Mouse (Mus musculus) MEL (cell line): ENCODE measurements around the gene Ubac2.

Experiments used
- CTCF ChIP-seq, 3 experiments: IDR thresholded peaks in 2 of 3; conservative IDR thresholded peaks in 1 of 3; 2 replicates each; pipeline ENCODE4 v1.5.1; 2011 to 2012; ENCODE audit warnings: low read length in 3 of 3, low read depth in 2 of 3, mild to moderate bottlenecking in 2 of 3, improper control_type of control experiment in 1 of 3, inconsistent platforms in 1 of 3, mixed read lengths in 1 of 3, moderate library complexity in 1 of 3; ENCODE audit not compliant: control insufficient read depth in 1 of 3, insufficient read depth in 1 of 3, poor library complexity in 1 of 3, severe bottlenecking in 1 of 3
- NELFE ChIP-seq: IDR thresholded peaks from 2 replicates; pipeline ENCODE4 v1.6.1; 2011; ENCODE audit warnings: low read depth, low read length, improper control_type of control experiment
- SIN3A ChIP-seq: IDR thresholded peaks from 2 replicates; pipeline ENCODE4 v1.6.1; 2012; ENCODE audit warnings: low read length, improper control_type of control experiment, inconsistent platforms
- UBTF ChIP-seq: IDR thresholded peaks from 2 replicates; pipeline ENCODE4 v1.6.1; 2012; ENCODE audit warnings: low read depth, mild to moderate bottlenecking, inconsistent platforms, low read length, improper control_type of control experiment, moderate library complexity, borderline replicate concordance; ENCODE audit not compliant: insufficient read depth

- TF ChIP-seq CTCF (IDR thresholded peaks at IDR 0.05 in 2 of 3, conservative IDR thresholded peaks at IDR 0.05 in 1 of 3; ENCODE audit: control insufficient read depth in 1 of 3, insufficient read depth in 1 of 3, low read depth in 2 of 3, low read length in 3 of 3, poor library complexity in 1 of 3, severe bottlenecking in 1 of 3) (no peak), SIN3A (no peak), UBTF (no peak), NELFE (no peak)
These were observed 81.1 kb downstream of the Ubac2 start for GRCm38 (mm10) chr14:121959538-121959980.
